Mouse (Mus musculus) embryonic facial prominence, embryonic 13.5 days (tissue): ENCODE data around the gene Atf4. TPM values are rescaled to one million over a fixed set of nuclear protein-coding genes. Genes with fewer than 3 reads are reported as not detected.

Experiments
- ATAC-seq: fragments of 200-750 bp; cut with Nextera tagmentation; 2 replicates; pipeline ENCODE4 v1.8.0; 2017; ENCODE audit warnings: low read depth; ENCODE audit not compliant: insufficient number of reproducible peaks, insufficient read depth, low FRiP score, low TSS enrichment
- H3K27ac ChIP-seq: fragments of 300-500 bp; sonication (generic); 2 replicates; pipeline ENCODE4 v1.5.1; 2015; ENCODE audit warnings: moderate library complexity, mild to moderate bottlenecking, inconsistent platforms
- H3K27me3 ChIP-seq: fragments of 300-500 bp; sonication (generic); 2 replicates; pipeline ENCODE4 v1.6.1; 2015; ENCODE audit warnings: mild to moderate bottlenecking, inconsistent platforms
- H3K36me3 ChIP-seq: fragments of 300-500 bp; sonication (generic); 2 replicates; pipeline ENCODE4 v1.6.1; 2015; ENCODE audit warnings: mild to moderate bottlenecking, inconsistent platforms
- H3K4me1 ChIP-seq: fragments of 300-500 bp; sonication (generic); 2 replicates; pipeline ENCODE4 v1.6.1; 2015; ENCODE audit warnings: inconsistent platforms
- H3K4me2 ChIP-seq: fragments of 300-500 bp; sonication (generic); 2 replicates; pipeline ENCODE4 v1.6.1; 2015; ENCODE audit warnings: moderate library complexity, mild to moderate bottlenecking, inconsistent platforms
- H3K4me3 ChIP-seq: fragments of 300-500 bp; sonication (generic); 2 replicates; pipeline ENCODE4 v1.5.1; 2015; ENCODE audit warnings: mild to moderate bottlenecking, inconsistent platforms
- H3K9ac ChIP-seq: fragments of 300-500 bp; sonication (generic); 2 replicates; pipeline ENCODE4 v1.6.1; 2015; ENCODE audit warnings: mild to moderate bottlenecking, inconsistent platforms
- H3K9me3 ChIP-seq: fragments of 300-500 bp; sonication (generic); 2 replicates; pipeline ENCODE4 v1.6.1; 2016; ENCODE audit warnings: inconsistent platforms
- WGBS: fragments of 180-500 bp; shearing (Covaris S2); methylation state at CpG from one replicate; pipeline ENCODE4 v1.1.7; 2015; ENCODE audit warnings: mixed read lengths; 5-methylcytosine and 5-hydroxymethylcytosine counted together
- polyA plus RNA-seq: library from polyadenylated mRNA; unstranded; fragments of >200 nt; fragmentation: Nextera tagmentation; extraction: Ambion mirVana; gene quantifications from 2 replicates; pipeline ENCODE4 v1.2.1, GENCODE M21; 2015

The Atf4 gene
- polyA plus RNA-seq, 1 experiment from 2014 or later: 123 TPM

- H3K4me2 ChIP-seq: peak within 1 kb of the TSS; percentile 82
- peak within 1 kb of the TSS; percentile 86 for H3K4me3 ChIP-seq
- H3K9ac ChIP-seq: peak within 1 kb of the TSS; percentile 87
- peak; percentile 84 for ATAC-seq
- H3K4me1 ChIP-seq: peaks cover 23% of the 10 kb centered on the region
- peak within 1 kb of the TSS; percentile 49 for H3K27ac ChIP-seq
- H3K27me3 ChIP-seq: no peaks in the 10 kb centered on the region
- no peaks in the 10 kb centered on the region for H3K9me3 ChIP-seq
- peaks cover 23% of the 10 kb centered on the region for H3K36me3 ChIP-seq
- WGBS: 2% methylated on average over 66 of the region's 66 CpGs
Measured at GRCm38 (mm10) chr15:80263610-80264575, 8.9 kb downstream of the Atf4 start, which contains the start of gene Rps19bp1. Gene Rps19bp1 (minus strand): TSS chr15:80264315.

- Histone ChIP-seq H3K4me3 (no peak overlapping the region), H3K4me1 (peaks cover 23% of the 10 kb centered on the region), H3K4me2 (no peak overlapping the region), H3K9me3 (0 out of 2 replicates have a peak, but pooled peaks cover 7% of the 10 kb centered on the region), H3K27me3 (no peaks in the 10 kb centered on the region), H3K27ac (no peak overlapping the region), H3K36me3 (0 out of 2 replicates have a peak, but pooled peaks cover 3% of the 10 kb centered on the region), H3K9ac (no peak overlapping the region)
- no peak for ATAC-seq
- 0% methylated on average over 2 of the region's 2 CpGs for WGBS
Measured at GRCm38 (mm10) chr15:80266281-80266680, 11.3 kb downstream of the Atf4 start.

GRCm38 (mm10) chr15:80271858-80272396 lies 16.9 kb downstream of the Atf4 start:
- 0 out of 2 replicates have a peak, but pooled peaks cover 7% of the 10 kb centered on the region for H3K9me3 ChIP-seq
- H3K27me3 ChIP-seq: peaks cover 4% of the 10 kb centered on the region
- peaks cover 5% of the 10 kb centered on the region; the same call in 1 of the 2 replicates for H3K4me1 ChIP-seq
- WGBS: 75% methylated on average over 3 of the region's 3 CpGs
- no peak overlapping the region for H3K4me3 ChIP-seq
- no peak for ATAC-seq
- H3K4me2 ChIP-seq: no peak overlapping the region
- no peak overlapping the region for H3K9ac ChIP-seq
- H3K27ac ChIP-seq: no peak overlapping the region
- no peaks in the 10 kb centered on the region for H3K36me3 ChIP-seq

GRCm38 (mm10) chr15:80277107-80277506 lies 22.1 kb downstream of the Atf4 start:
- WGBS: 49% methylated on average over 9 of the region's 9 CpGs
- no peak for ATAC-seq

GRCm38 (mm10) chr15:80277625-80278024 lies 22.6 kb downstream of the Atf4 start:
- no peak overlapping the region for H3K9ac ChIP-seq
- H3K9me3 ChIP-seq: no peaks in the 10 kb centered on the region
- WGBS: 0% methylated on average over 6 of the region's 6 CpGs
- H3K4me2 ChIP-seq: no peak overlapping the region
- ATAC-seq: no peak
- no peaks in the 10 kb centered on the region for H3K36me3 ChIP-seq
- H3K4me1 ChIP-seq: no peaks in the 10 kb centered on the region
- no peak overlapping the region for H3K27ac ChIP-seq
- no peak overlapping the region for H3K4me3 ChIP-seq
- H3K27me3 ChIP-seq: peaks cover 34% of the 10 kb centered on the region

More at GRCm38 (mm10) chr15:80277107-80277506, 22.1 kb downstream of the Atf4 start:
- Histone ChIP-seq H3K9me3 (no peaks in the 10 kb centered on the region), H3K9ac (no peak overlapping the region), H3K27me3 (peaks cover 29% of the 10 kb centered on the region), H3K4me2 (no peak overlapping the region), H3K27ac (no peak overlapping the region), H3K4me1 (no peaks in the 10 kb centered on the region), H3K36me3 (no peaks in the 10 kb centered on the region), H3K4me3 (no peak overlapping the region)

GRCm38 (mm10) chr15:80278121-80278759 lies 23.3 kb downstream of the Atf4 start:
- no peaks in the 10 kb centered on the region for H3K9me3 ChIP-seq
- H3K9ac ChIP-seq: no peak overlapping the region
- H3K27me3 ChIP-seq: peaks cover 40% of the 10 kb centered on the region
- H3K36me3 ChIP-seq: no peaks in the 10 kb centered on the region
- no peak overlapping the region for H3K4me2 ChIP-seq
- H3K4me3 ChIP-seq: no peak overlapping the region
- ATAC-seq: no peak
- H3K4me1 ChIP-seq: no peaks in the 10 kb centered on the region
- WGBS: 62% methylated on average over 5 of the region's 5 CpGs
- H3K27ac ChIP-seq: no peak overlapping the region

DNA sequence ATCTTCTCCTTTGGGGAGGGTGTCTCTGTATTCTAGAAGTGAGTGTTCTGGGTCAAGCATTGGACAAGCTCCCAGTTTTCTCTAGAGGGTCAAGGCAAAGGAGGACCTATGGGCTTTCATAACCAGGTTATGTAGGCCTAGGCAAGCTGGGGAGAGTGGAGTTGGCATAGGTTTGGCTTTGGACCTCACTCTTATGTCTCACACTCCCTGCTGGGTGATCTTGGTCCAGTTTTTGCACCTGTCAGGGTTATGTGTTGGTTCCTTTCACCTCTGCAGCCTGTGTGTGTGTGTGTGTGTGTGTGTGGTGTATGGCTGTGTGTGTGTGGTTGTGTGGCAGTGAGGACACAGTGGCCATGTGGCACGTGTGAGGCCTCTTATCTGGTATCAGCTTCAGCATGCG lies 24.1 kb downstream of the Atf4 start:
- peaks cover 48% of the 10 kb centered on the region for H3K27me3 ChIP-seq
- no peaks in the 10 kb centered on the region for H3K4me1 ChIP-seq
- H3K4me2 ChIP-seq: no peak overlapping the region
- no peak overlapping the region for H3K4me3 ChIP-seq
- no peak overlapping the region for H3K27ac ChIP-seq
- WGBS: 89% methylated on average over 2 of the region's 2 CpGs
- no peak for ATAC-seq
- H3K9ac ChIP-seq: no peak overlapping the region
- H3K36me3 ChIP-seq: no peaks in the 10 kb centered on the region
- H3K9me3 ChIP-seq: no peaks in the 10 kb centered on the region

GRCm38 (mm10) chr15:80280646-80281045 lies 25.7 kb downstream of the Atf4 start:
- H3K9ac ChIP-seq: no peak overlapping the region
- no peaks in the 10 kb centered on the region for H3K9me3 ChIP-seq
- no peak for ATAC-seq
- no peaks in the 10 kb centered on the region for H3K36me3 ChIP-seq
- H3K4me2 ChIP-seq: no peak overlapping the region
- no peaks in the 10 kb centered on the region for H3K4me1 ChIP-seq
- no peak overlapping the region for H3K4me3 ChIP-seq
- 23% methylated on average over 6 of the region's 6 CpGs for WGBS
- H3K27me3 ChIP-seq: peaks cover 60% of the 10 kb centered on the region
- H3K27ac ChIP-seq: no peak overlapping the region

DNA sequence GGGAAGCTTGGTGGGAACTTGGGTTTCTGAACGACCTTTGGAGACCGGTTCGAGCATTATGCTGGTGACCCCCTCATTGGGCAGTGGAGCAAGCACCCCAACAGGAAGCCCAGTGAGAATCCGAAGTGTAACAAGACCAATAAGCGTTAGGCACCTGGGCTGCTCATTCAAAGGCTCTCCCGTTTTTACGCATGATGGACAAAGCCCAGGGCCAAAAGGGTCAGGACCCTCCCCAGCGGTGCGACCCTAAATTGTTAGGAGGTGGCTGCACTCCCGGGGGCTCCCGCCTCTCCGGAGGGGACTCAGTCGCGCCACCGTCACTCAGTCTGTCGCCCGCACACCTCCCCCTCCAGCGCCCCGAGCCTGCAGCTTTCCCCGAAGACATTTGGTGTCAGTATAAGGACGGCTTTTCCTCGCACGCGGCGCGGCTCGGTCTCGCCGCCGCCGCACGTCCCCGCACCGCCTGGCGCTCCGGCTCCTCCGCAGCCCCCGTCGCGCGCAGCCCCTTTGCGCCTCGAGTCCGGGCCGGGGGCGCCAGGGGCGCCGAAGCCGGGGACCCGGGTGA lies 31.9 kb downstream of the Atf4 start, which contains the start of gene Cacna1i:
Cacna1i (plus strand) TSS at position 388 of the 565 bp plus-strand sequence.
- peak within 1 kb of the TSS; percentile 51; the same call in 1 of the 2 replicates for H3K9ac ChIP-seq
- H3K4me3 ChIP-seq: peak within 1 kb of the TSS; percentile 52
- no peak within 1 kb of the TSS for H3K27ac ChIP-seq
- no peaks in the 10 kb centered on the region for H3K36me3 ChIP-seq
- H3K9me3 ChIP-seq: no peaks in the 10 kb centered on the region
- H3K4me1 ChIP-seq: peaks cover 13% of the 10 kb centered on the region
- WGBS: 1% methylated on average over 50 of the region's 50 CpGs
- no peak for ATAC-seq
- peak within 1 kb of the TSS; percentile 94 for H3K4me2 ChIP-seq
- peaks cover 100% of the 10 kb centered on the region for H3K27me3 ChIP-seq

GRCm38 (mm10) chr15:80288036-80288435 lies 33.1 kb downstream of the Atf4 start:
- Histone ChIP-seq H3K27me3 (peaks cover 94% of the 10 kb centered on the region), H3K9me3 (no peaks in the 10 kb centered on the region), H3K9ac (peak overlapping the region; percentile 51; the same call in 1 of the 2 replicates), H3K4me3 (peak overlapping the region; percentile 52), H3K27ac (no peak overlapping the region), H3K4me2 (peak overlapping the region; percentile 94), H3K4me1 (peaks cover 13% of the 10 kb centered on the region), H3K36me3 (no peaks in the 10 kb centered on the region)
- no peak for ATAC-seq
- WGBS: 1% methylated on average over 23 of the region's 23 CpGs

GRCm38 (mm10) chr15:80289436-80289835 lies 34.5 kb downstream of the Atf4 start:
- no peak for ATAC-seq
- peaks cover 13% of the 10 kb centered on the region for H3K4me1 ChIP-seq
- 5% methylated on average over 10 of the region's 10 CpGs for WGBS

More at GRCm38 (mm10) chr15:80289436-80289835, 34.5 kb downstream of the Atf4 start:
- Histone ChIP-seq H3K4me3 (no peak overlapping the region), H3K4me2 (no peak overlapping the region), H3K36me3 (no peaks in the 10 kb centered on the region), H3K9me3 (no peaks in the 10 kb centered on the region), H3K27ac (no peak overlapping the region), H3K27me3 (peaks cover 80% of the 10 kb centered on the region), H3K9ac (no peak overlapping the region)
